Mouse (Mus musculus): ENCODE data around the gene Zfp691.

GRCm38 (mm10) chr4:119129096-119129495, 44.9 kb downstream of the Zfp691 start:
- TF ChIP-seq GATA1 (IDR thresholded peaks at IDR 0.05; ENCODE audit: low read length) (no peak), TAL1 (IDR thresholded peaks at IDR 0.05; ENCODE audit: low read length) (no peak)
